In genomic region chr6:147085398-147086040, GRCm38 (mm10) we compare ENCODE assay signal across 17 mouse cellular contexts. TPM values are rescaled to one million over a fixed set of nuclear protein-coding genes. Genes with fewer than 3 reads are reported as not detected.
"Had no signal": no experiment of that assay in that cellular context is flagged by ENCODE, and none has a peak within 500 bp of the region (broad histone marks: within the 10 kb centered on the region; RNA-seq: fewer than 3 reads in every experiment).

No protein-coding gene starts in this region.

- H3K9ac ChIP-seq: liver, embryonic 15.5 days; liver, postnatal 0 days; midbrain, embryonic 13.5 days; midbrain, embryonic 15.5 days; neural tube, embryonic 12.5 days had no signal

- ATAC-seq: liver, postnatal 0 days; midbrain, embryonic 13.5 days; midbrain, embryonic 15.5 days had no signal

- H3K9me3 ChIP-seq: liver, embryonic 15.5 days; megakaryocyte, embryonic 14.5 days; midbrain, embryonic 13.5 days; midbrain, embryonic 15.5 days; neural tube, embryonic 12.5 days had no signal

- H3K27me3 ChIP-seq: megakaryocyte, embryonic 14.5 days; midbrain, embryonic 15.5 days; neural tube, embryonic 12.5 days had no signal

- H3K4me2 ChIP-seq: liver, embryonic 15.5 days; midbrain, embryonic 11.5 days had no signal

- DNase-seq: liver, postnatal 0 days; lung, adult 2 months; lung, postnatal 10 days; right cerebral cortex, postnatal 14 days; thymus, adult 18-20 months; thymus, postnatal 14 days; thymus, postnatal 36 days had no signal

- H3K4me3 ChIP-seq: liver, embryonic 15.5 days; megakaryocyte, embryonic 14.5 days; midbrain, embryonic 13.5 days; midbrain, embryonic 15.5 days; neural tube, embryonic 12.5 days had no signal

- H3K36me3 ChIP-seq: liver, embryonic 15.5 days; midbrain, embryonic 13.5 days; midbrain, embryonic 15.5 days; neural tube, embryonic 12.5 days had no signal

- H3K27ac ChIP-seq: liver, embryonic 15.5 days; macrophage; midbrain, embryonic 13.5 days; midbrain, embryonic 15.5 days; neural tube, embryonic 12.5 days had no signal

RNA-seq across cellular contexts. Expression of gene Mansc4, which starts 1.3 kb away (rescaled TPM):
- total RNA-seq: megakaryocyte progenitor cell, adult 5-6 weeks; monocyte, adult 5-6 weeks; neutrophil, adult 5-6 weeks had no signal
- polyA plus RNA-seq: liver, postnatal 0 days; macrophage had no signal

RNA-seq across cellular contexts. Expression of gene Rep15, which starts 53.1 kb away (rescaled TPM):
- total RNA-seq: megakaryocyte progenitor cell, adult 5-6 weeks had no signal
